In genomic region chr9:57075681-57076381, GRCm38 (mm10) we compare ENCODE assay signal across 8 mouse cellular contexts. TPM values are rescaled to one million over a fixed set of nuclear protein-coding genes. Genes with fewer than 3 reads are reported as not detected.
DNase-seq lines count a peak whose midpoint lies in the region; ATAC-seq and TF ChIP-seq lines count a peak whose summit lies in the region.

No protein-coding gene starts in this region.

- peak; percentile 99 for DNase-seq in MN1 (ENCODE audit: low spot score)
- DNase-seq in cerebellum, adult 9-10 months: peak; percentile 100
- peak; percentile 99 for DNase-seq in hindbrain, embryonic 10.5 days (ENCODE audit: low spot score)
- DNase-seq in layer of hippocampus, adult 9-11 months: peak; percentile 100
- DNase-seq in lung, postnatal 0 days (ENCODE audit: low spot score): peak; percentile 100
- DNase-seq in ovary, postnatal 14 days (ENCODE audit: low spot score): peak; percentile 97
- DNase-seq in thymus, postnatal 14 days: peak; percentile 99

- ATAC-seq in frontal cortex, adult (ENCODE audit: low TSS enrichment): peak; percentile 69
- peak; percentile 77 for ATAC-seq in lung, postnatal 0 days

- peaks cover 32% of the 10 kb centered on the region for H3K4me1 ChIP-seq in hindbrain, embryonic 10.5 days (replicated peaks)
- H3K4me1 ChIP-seq in lung, postnatal 0 days (ENCODE audit: insufficient read depth, low read depth, low read length): peaks cover 3% of the 10 kb centered on the region; the same call in 1 of the 2 replicates

- 0 out of 2 replicates have a peak, but pooled peaks cover 4% of the 10 kb centered on the region for H3K36me3 ChIP-seq in hindbrain, embryonic 10.5 days
- no peaks in the 10 kb centered on the region for H3K36me3 ChIP-seq in lung, postnatal 0 days (ENCODE audit: insufficient read depth, low read length)

- TF ChIP-seq CTCF in lung, postnatal 0 days (IDR thresholded peaks at IDR 0.05): peak; percentile 36

- TF ChIP-seq EP300 in lung, postnatal 0 days (IDR thresholded peaks at IDR 0.05): peak; percentile 63

- peak overlapping the region; percentile 79 for H3K4me2 ChIP-seq in lung, postnatal 0 days (replicated peaks; ENCODE audit: low read depth, low read length)

- peak overlapping the region; percentile 97 for H3K27ac ChIP-seq in hindbrain, embryonic 10.5 days
- peak overlapping the region; percentile 97 for H3K27ac ChIP-seq in lung, postnatal 0 days (ENCODE audit: low read length)

- H3K9ac ChIP-seq in lung, postnatal 0 days (replicated peaks; ENCODE audit: low read depth): peak overlapping the region; percentile 70; the same call in 1 of the 2 replicates

- H3K9me3 ChIP-seq in hindbrain, embryonic 10.5 days: no peaks in the 10 kb centered on the region
- H3K9me3 ChIP-seq in lung, postnatal 0 days (ENCODE audit: low read length): no peaks in the 10 kb centered on the region

- peak overlapping the region; percentile 92 for H3K4me3 ChIP-seq in hindbrain, embryonic 10.5 days
- H3K4me3 ChIP-seq in lung, postnatal 0 days (ENCODE audit: low read depth, low read length): peak overlapping the region; percentile 97

- H3K27me3 ChIP-seq in hindbrain, embryonic 10.5 days (ENCODE audit: insufficient read depth, poor library complexity, severe bottlenecking): no peaks in the 10 kb centered on the region
- no peaks in the 10 kb centered on the region for H3K27me3 ChIP-seq in lung, postnatal 0 days (replicated peaks; ENCODE audit: insufficient read depth, low read length)

- under 1% methylated on average over 43 of the region's 43 CpGs for WGBS in hindbrain, embryonic 10.5 days
- under 1% methylated on average over 41 of the region's 43 CpGs for WGBS in lung, postnatal 0 days

RNA-seq across cellular contexts. Expression of gene Sin3a, which starts 4.0 kb away (rescaled TPM):
- 46.7 and 51.0 TPM in 2 replicates for polyA plus RNA-seq in hindbrain, embryonic 10.5 days (2016; fragmentation: Nextera tagmentation; extraction: Ambion mirVana)
- 14.3 and 17.5 TPM in 2 replicates for polyA plus RNA-seq in lung, postnatal 0 days (2015; fragmentation: Nextera tagmentation; extraction: Ambion mirVana)

RNA-seq across cellular contexts. Expression of gene Man2c1, which starts 54.7 kb away (rescaled TPM):
- polyA plus RNA-seq in hindbrain, embryonic 10.5 days (2016; fragmentation: Nextera tagmentation; extraction: Ambion mirVana): 58.7 and 62.5 TPM in 2 replicates
- polyA plus RNA-seq in lung, postnatal 0 days (2015; fragmentation: Nextera tagmentation; extraction: Ambion mirVana): 36.1 and 38.8 TPM in 2 replicates

Comparison
In these comparisons a context has a peak if more than half of its experiments do, and no peak if none do; other contexts are left out.
1. Peak in every context shown above with its lines: DNase-seq, ATAC-seq, H3K4me3 ChIP-seq and H3K27ac ChIP-seq.